Mouse (Mus musculus) liver, embryonic 11.5 days (tissue): Measurements from ENCODE around the gene Hdgfl3. TPM values are rescaled to one million over a fixed set of nuclear protein-coding genes. Genes with fewer than 3 reads are reported as not detected.

ENCODE experiments used
- ATAC-seq: fragments of 200-750 bp; cut with Nextera tagmentation; replicated peaks from 2 replicates; pipeline ENCODE4 v1.8.0; 2017; ENCODE audit warnings: moderate number of reproducible peaks, mild to moderate bottlenecking, moderate TSS enrichment, moderate library complexity; ENCODE audit not compliant: low FRiP score
- DNase-seq: peaks from one replicate; pipeline ENCODE4 v3.0.0-alpha.2; 2017; ENCODE audit warnings: low spot score
- H3K27ac ChIP-seq: fragments of 300-500 bp; sonication (generic); 2 replicates; pipeline ENCODE4 v1.5.1; 2014; ENCODE audit warnings: mild to moderate bottlenecking, low read depth, low read length, control low read depth
- H3K27me3 ChIP-seq: fragments of 300-500 bp; sonication (generic); replicated peaks from 2 replicates; pipeline ENCODE4 v1.6.1; 2014; ENCODE audit warnings: low read length, mixed read lengths; ENCODE audit not compliant: control insufficient read depth, insufficient read depth
- H3K36me3 ChIP-seq: fragments of 300-500 bp; sonication (generic); 2 replicates; pipeline ENCODE4 v1.6.1; 2014; ENCODE audit warnings: mild to moderate bottlenecking, low read length, moderate library complexity, mixed read lengths; ENCODE audit not compliant: control insufficient read depth, insufficient read depth
- H3K4me1 ChIP-seq: fragments of 300-500 bp; sonication (generic); replicated peaks from 2 replicates; pipeline ENCODE4 v1.6.1; 2014; ENCODE audit warnings: low read length, mixed read lengths; ENCODE audit not compliant: control insufficient read depth, insufficient read depth
- H3K4me2 ChIP-seq: fragments of 300-500 bp; sonication (generic); 2 replicates; pipeline ENCODE4 v1.6.1; 2014; ENCODE audit warnings: mild to moderate bottlenecking, control low read depth, moderate library complexity
- H3K4me3 ChIP-seq: fragments of 300-500 bp; sonication (generic); 2 replicates; pipeline ENCODE4 v1.5.1; 2014; ENCODE audit warnings: low read depth, low read length, control low read depth
- H3K9ac ChIP-seq: fragments of 300-500 bp; sonication (generic); 2 replicates; pipeline ENCODE4 v1.6.1; 2014; ENCODE audit warnings: low read depth, low read length, control low read depth
- H3K9me3 ChIP-seq: fragments of 300-500 bp; sonication (generic); 2 replicates; pipeline ENCODE4 v1.6.1; 2016; ENCODE audit warnings: low read length, inconsistent platforms, mixed read lengths; ENCODE audit not compliant: control insufficient read depth
- WGBS: fragments of 180-500 bp; shearing (Covaris S2); extraction: QIAGEN DNeasy Blood & Tissue Kit; methylation state at CpG from one replicate; pipeline ENCODE4 v1.1.7; 2014; 5-methylcytosine and 5-hydroxymethylcytosine counted together
- polyA plus RNA-seq: library from polyadenylated mRNA; unstranded; fragments of >200 nt; fragmentation: Nextera tagmentation; extraction: Ambion mirVana; gene quantifications from 2 replicates; pipeline ENCODE4 v1.2.1, GENCODE M21; 2014

Gene Hdgfl3
- polyA plus RNA-seq, 1 experiment from 2014 or later: 5.9 TPM

GRCm38 (mm10) chr7:81959704-81960103 is 25.4 kb upstream of the Hdgfl3 start:
- no peaks in the 10 kb centered on the region for H3K27me3 ChIP-seq
- no peak overlapping the region for H3K4me2 ChIP-seq
- H3K27ac ChIP-seq: no peak overlapping the region
- H3K4me1 ChIP-seq: no peaks in the 10 kb centered on the region
- no peak overlapping the region for H3K9ac ChIP-seq
- DNase-seq (no peak), ATAC-seq (no peak)
- H3K9me3 ChIP-seq: no peaks in the 10 kb centered on the region
- no peaks in the 10 kb centered on the region for H3K36me3 ChIP-seq
- H3K4me3 ChIP-seq: no peak overlapping the region
- WGBS: 2% methylated on average over 3 of the region's 3 CpGs

- ATAC-seq (no peak), DNase-seq (no peak)
- Histone ChIP-seq H3K27me3 (no peaks in the 10 kb centered on the region), H3K27ac (no peak overlapping the region), H3K4me3 (no peak overlapping the region), H3K9me3 (no peaks in the 10 kb centered on the region), H3K4me2 (no peak overlapping the region), H3K36me3 (no peaks in the 10 kb centered on the region), H3K9ac (no peak overlapping the region), H3K4me1 (no peaks in the 10 kb centered on the region)
Observed at GRCm38 (mm10) chr7:81954208-81954846, 20.1 kb upstream of the Hdgfl3 start.

GRCm38 (mm10) chr7:81950499-81950898 is 16.2 kb upstream of the Hdgfl3 start:
- H3K27me3 ChIP-seq: no peaks in the 10 kb centered on the region
- H3K27ac ChIP-seq: no peak overlapping the region
- H3K4me1 ChIP-seq: no peaks in the 10 kb centered on the region
- no peaks in the 10 kb centered on the region for H3K36me3 ChIP-seq
- ATAC-seq (no peak), DNase-seq (no peak)
- 77% methylated on average over 2 of the region's 2 CpGs for WGBS
- H3K9ac ChIP-seq: no peak overlapping the region
- no peaks in the 10 kb centered on the region for H3K9me3 ChIP-seq
- H3K4me2 ChIP-seq: no peak overlapping the region
- no peak overlapping the region for H3K4me3 ChIP-seq

- no peak for ATAC-seq
- H3K4me2 ChIP-seq: no peak overlapping the region
- 25% methylated on average over 4 of the region's 4 CpGs for WGBS
Observed at GRCm38 (mm10) chr7:81945398-81945797, 11.1 kb upstream of the Hdgfl3 start.

GRCm38 (mm10) chr7:81934806-81935205 is 533 bp upstream of the Hdgfl3 start:
- Histone ChIP-seq H3K4me1 (0 out of 2 replicates have a peak, but pooled peaks cover 5% of the 10 kb centered on the region), H3K4me2 (peak overlapping the region; percentile 72), H3K4me3 (peak overlapping the region; percentile 61), H3K27me3 (peaks cover 53% of the 10 kb centered on the region), H3K36me3 (no peaks in the 10 kb centered on the region), H3K9ac (peak overlapping the region; percentile 57; the same call in 1 of the 2 replicates), H3K9me3 (no peaks in the 10 kb centered on the region), H3K27ac (no peak overlapping the region)
- ATAC-seq (no peak), DNase-seq (no peak)
- WGBS: 13% methylated on average over 5 of the region's 5 CpGs

More at GRCm38 (mm10) chr7:81945398-81945797, 11.1 kb upstream of the Hdgfl3 start:
- Histone ChIP-seq H3K27ac (no peak overlapping the region), H3K9ac (no peak overlapping the region), H3K4me1 (no peaks in the 10 kb centered on the region), H3K27me3 (no peaks in the 10 kb centered on the region), H3K36me3 (no peaks in the 10 kb centered on the region), H3K4me3 (no peak overlapping the region), H3K9me3 (no peaks in the 10 kb centered on the region)
- DNase-seq: no peak

GRCm38 (mm10) chr7:81933601-81934266 is 539 bp downstream of the Hdgfl3 start:
- Histone ChIP-seq H3K27me3 (peaks cover 53% of the 10 kb centered on the region), H3K36me3 (no peaks in the 10 kb centered on the region), H3K27ac (peak overlapping the region; percentile 48; the same call in 1 of the 2 replicates), H3K9me3 (no peaks in the 10 kb centered on the region), H3K9ac (peak overlapping the region; percentile 57), H3K4me2 (peak overlapping the region; percentile 72), H3K4me3 (peak overlapping the region; percentile 61), H3K4me1 (0 out of 2 replicates have a peak, but pooled peaks cover 5% of the 10 kb centered on the region)
- ATAC-seq: peak; percentile 31
- 2% methylated on average over 100 of the region's 103 CpGs for WGBS
- peak; percentile 55 for DNase-seq

GRCm38 (mm10) chr7:81933061-81933600 is 1.1 kb downstream of the Hdgfl3 start:
- no peaks in the 10 kb centered on the region for H3K36me3 ChIP-seq
- H3K9ac ChIP-seq: peak overlapping the region; percentile 57
- no peak overlapping the region for H3K27ac ChIP-seq
- H3K27me3 ChIP-seq: peaks cover 53% of the 10 kb centered on the region
- peak overlapping the region; percentile 61 for H3K4me3 ChIP-seq
- H3K4me2 ChIP-seq: peak overlapping the region; percentile 72
- no peak for ATAC-seq
- WGBS: 16% methylated on average over 23 of the region's 23 CpGs
- no peak for DNase-seq
- 0 out of 2 replicates have a peak, but pooled peaks cover 5% of the 10 kb centered on the region for H3K4me1 ChIP-seq
- H3K9me3 ChIP-seq: no peaks in the 10 kb centered on the region

GRCm38 (mm10) chr7:81932521-81933045 is 1.7 kb downstream of the Hdgfl3 start:
- no peak for DNase-seq
- H3K9me3 ChIP-seq: no peaks in the 10 kb centered on the region
- H3K4me2 ChIP-seq: peak overlapping the region; percentile 72
- peaks cover 53% of the 10 kb centered on the region for H3K27me3 ChIP-seq
- H3K4me3 ChIP-seq: peak overlapping the region; percentile 61
- 50% methylated on average over 5 of the region's 5 CpGs for WGBS
- 0 out of 2 replicates have a peak, but pooled peaks cover 5% of the 10 kb centered on the region for H3K4me1 ChIP-seq
- no peak overlapping the region for H3K9ac ChIP-seq
- no peak for ATAC-seq
- no peak overlapping the region for H3K27ac ChIP-seq
- no peaks in the 10 kb centered on the region for H3K36me3 ChIP-seq
